Mouse (Mus musculus) midbrain, embryonic 13.5 days (tissue): Measurements from ENCODE around the gene Mad1l1. TPM values are rescaled to one million over a fixed set of nuclear protein-coding genes. Genes with fewer than 3 reads are reported as not detected.

Experiments
- ATAC-seq: fragments of 200-750 bp; cut with Nextera tagmentation; 2 replicates; pipeline ENCODE4 v1.8.0; 2017; ENCODE audit warnings: mild to moderate bottlenecking, moderate TSS enrichment, moderate library complexity
- H3K27ac ChIP-seq: fragments of 300-500 bp; sonication (generic); 2 replicates; pipeline ENCODE4 v1.5.1; 2015; ENCODE audit warnings: inconsistent platforms, mild to moderate bottlenecking, moderate library complexity
- H3K27me3 ChIP-seq: fragments of 300-500 bp; sonication (generic); 2 replicates; pipeline ENCODE4 v1.6.1; 2015; ENCODE audit warnings: mild to moderate bottlenecking, inconsistent platforms
- H3K36me3 ChIP-seq: fragments of 300-500 bp; sonication (generic); 2 replicates; pipeline ENCODE4 v1.6.1; 2015; ENCODE audit warnings: mild to moderate bottlenecking, inconsistent platforms
- H3K4me1 ChIP-seq: fragments of 300-500 bp; sonication (generic); replicated peaks from 2 replicates; pipeline ENCODE4 v1.6.1; 2015; ENCODE audit warnings: inconsistent platforms
- H3K4me2 ChIP-seq: fragments of 300-500 bp; sonication (generic); replicated peaks from 2 replicates; pipeline ENCODE4 v1.6.1; 2015; ENCODE audit warnings: moderate library complexity, mild to moderate bottlenecking, inconsistent platforms
- H3K4me3 ChIP-seq: fragments of 300-500 bp; sonication (generic); replicated peaks from 2 replicates; pipeline ENCODE4 v1.5.1; 2015; ENCODE audit warnings: mild to moderate bottlenecking, inconsistent platforms
- H3K9ac ChIP-seq: fragments of 300-500 bp; sonication (generic); replicated peaks from 2 replicates; pipeline ENCODE4 v1.6.1; 2015; ENCODE audit warnings: mild to moderate bottlenecking, inconsistent platforms
- H3K9me3 ChIP-seq: fragments of 300-500 bp; sonication (generic); 2 replicates; pipeline ENCODE4 v1.6.1; 2016; ENCODE audit warnings: mild to moderate bottlenecking, inconsistent platforms
- WGBS: fragments of 180-500 bp; shearing (Covaris S2); methylation state at CpG from one replicate; pipeline ENCODE4 v1.1.7; 2015; 5-methylcytosine and 5-hydroxymethylcytosine counted together
- polyA plus RNA-seq: library from polyadenylated mRNA; unstranded; fragments of >200 nt; fragmentation: Nextera tagmentation; extraction: Ambion mirVana; gene quantifications from 2 replicates; pipeline ENCODE4 v1.2.1, GENCODE M21; 2015

The Mad1l1 gene
- polyA plus RNA-seq, 1 experiment from 2014 or later, result 39.7 TPM

DNA sequence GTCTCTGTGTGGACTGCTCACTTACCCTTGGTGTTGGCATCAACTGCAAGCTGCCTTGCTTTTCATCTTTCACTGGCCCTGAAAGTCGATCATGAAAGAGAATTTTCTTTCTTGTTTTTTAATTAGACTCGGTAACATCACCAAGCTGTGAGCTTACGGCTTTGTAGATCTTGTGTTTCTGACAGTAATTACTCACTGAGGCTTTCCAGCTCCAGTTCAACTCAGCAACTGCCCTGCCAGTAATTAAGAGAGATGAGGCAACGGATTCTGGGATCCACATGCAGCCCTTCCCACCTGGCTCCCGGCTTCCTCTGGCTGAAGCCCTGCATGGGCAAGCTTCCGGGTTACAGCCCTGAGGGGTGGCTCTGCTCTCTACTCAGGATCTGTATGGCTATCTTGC lies 298.5 kb downstream of the Mad1l1 start:
- no peak overlapping the region for H3K9ac ChIP-seq
- H3K27me3 ChIP-seq, result no peaks in the 10 kb centered on the region
- peaks cover 27% of the 10 kb centered on the region for H3K4me1 ChIP-seq
- H3K9me3 ChIP-seq, result no peaks in the 10 kb centered on the region
- 80% methylated on average over 6 of the region's 6 CpGs for WGBS
- ATAC-seq, result no peak
- H3K27ac ChIP-seq, result no peak overlapping the region
- no peak overlapping the region for H3K4me2 ChIP-seq
- no peak overlapping the region for H3K4me3 ChIP-seq
- H3K36me3 ChIP-seq, result no peaks in the 10 kb centered on the region

GRCm38 (mm10) chr5:140021755-140022154 lies 299.6 kb downstream of the Mad1l1 start:
- Histone ChIP-seq H3K4me2 (no peak overlapping the region), H3K4me3 (no peak overlapping the region), H3K27ac (no peak overlapping the region), H3K36me3 (no peaks in the 10 kb centered on the region), H3K4me1 (peaks cover 27% of the 10 kb centered on the region), H3K9ac (no peak overlapping the region), H3K27me3 (no peaks in the 10 kb centered on the region), H3K9me3 (no peaks in the 10 kb centered on the region)
- 68% methylated on average over 10 of the region's 10 CpGs for WGBS
- ATAC-seq, result no peak

- Histone ChIP-seq H3K27me3 (no peaks in the 10 kb centered on the region), H3K27ac (no peak overlapping the region), H3K36me3 (no peaks in the 10 kb centered on the region), H3K4me3 (no peak overlapping the region), H3K9ac (no peak overlapping the region), H3K9me3 (no peaks in the 10 kb centered on the region), H3K4me2 (no peak overlapping the region), H3K4me1 (peaks cover 26% of the 10 kb centered on the region)
- no peak for ATAC-seq
- WGBS, result 96% methylated on average over 1 of the region's 1 CpGs
Measured at GRCm38 (mm10) chr5:140019616-140020015, 301.7 kb downstream of the Mad1l1 start.

- 82% methylated on average over 7 of the region's 7 CpGs for WGBS
- no peaks in the 10 kb centered on the region for H3K27me3 ChIP-seq
- H3K4me2 ChIP-seq, result no peak overlapping the region
- no peak overlapping the region for H3K4me3 ChIP-seq
- H3K27ac ChIP-seq, result no peak overlapping the region
- H3K4me1 ChIP-seq, result peaks cover 22% of the 10 kb centered on the region
- ATAC-seq, result no peak
- H3K9ac ChIP-seq, result no peak overlapping the region
- no peaks in the 10 kb centered on the region for H3K36me3 ChIP-seq
- no peaks in the 10 kb centered on the region for H3K9me3 ChIP-seq
Measured at GRCm38 (mm10) chr5:140018780-140019179, 302.6 kb downstream of the Mad1l1 start.

DNA sequence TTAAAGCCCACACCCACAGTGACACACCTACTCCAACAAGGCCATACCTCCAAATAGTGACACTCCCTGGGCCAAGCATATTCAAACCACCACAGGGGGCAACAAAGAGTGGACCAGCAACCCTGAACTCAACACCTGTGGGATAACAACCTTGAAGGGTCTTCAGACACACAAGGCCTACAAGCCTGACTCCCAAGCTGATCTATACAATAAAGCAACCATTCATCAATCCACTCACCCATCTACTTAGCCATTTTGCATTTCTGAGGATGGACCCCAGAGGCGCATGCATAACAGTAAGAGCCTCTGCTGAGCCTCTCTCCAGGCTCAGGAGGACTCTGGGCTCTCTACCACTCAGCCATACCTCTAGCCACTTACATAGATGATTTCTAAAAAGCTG lies 304.5 kb downstream of the Mad1l1 start:
- H3K4me2 ChIP-seq, result no peak overlapping the region
- H3K36me3 ChIP-seq, result no peaks in the 10 kb centered on the region
- H3K4me1 ChIP-seq, result peaks cover 14% of the 10 kb centered on the region
- H3K9me3 ChIP-seq, result no peaks in the 10 kb centered on the region
- 97% methylated on average over 1 of the region's 1 CpGs for WGBS
- H3K9ac ChIP-seq, result no peak overlapping the region
- no peak overlapping the region for H3K27ac ChIP-seq
- no peak for ATAC-seq
- H3K4me3 ChIP-seq, result no peak overlapping the region
- peaks cover 10% of the 10 kb centered on the region for H3K27me3 ChIP-seq

DNA sequence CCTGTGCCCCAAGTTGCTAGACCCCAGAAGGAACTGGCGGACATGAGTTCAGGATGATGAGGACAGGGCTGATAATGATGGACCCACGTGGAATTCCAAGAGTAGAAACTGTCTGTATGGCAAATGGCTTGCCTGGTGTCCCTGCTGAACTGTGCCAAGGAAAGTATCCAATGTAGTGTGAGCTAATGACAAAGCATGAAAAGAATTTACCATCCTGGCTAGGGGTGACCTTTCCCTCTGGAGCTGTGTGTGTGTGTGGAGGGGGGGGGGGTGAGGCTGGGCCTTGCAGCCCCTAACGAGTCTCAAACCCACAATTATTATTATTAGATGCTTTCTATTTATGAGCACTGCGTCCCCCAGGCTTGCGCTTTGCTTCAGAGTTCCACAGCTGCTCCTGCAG lies 307.7 kb downstream of the Mad1l1 start:
- H3K4me3 ChIP-seq, result no peak overlapping the region
- WGBS, result 80% methylated on average over 5 of the region's 5 CpGs
- no peak overlapping the region; the same call in 1 of the 2 replicates for H3K9ac ChIP-seq
- H3K9me3 ChIP-seq, result no peaks in the 10 kb centered on the region
- H3K27ac ChIP-seq, result no peak overlapping the region
- no peaks in the 10 kb centered on the region for H3K36me3 ChIP-seq
- no peak overlapping the region for H3K4me2 ChIP-seq
- peaks cover 35% of the 10 kb centered on the region for H3K27me3 ChIP-seq
- no peak for ATAC-seq
- H3K4me1 ChIP-seq, result peaks cover 14% of the 10 kb centered on the region

DNA sequence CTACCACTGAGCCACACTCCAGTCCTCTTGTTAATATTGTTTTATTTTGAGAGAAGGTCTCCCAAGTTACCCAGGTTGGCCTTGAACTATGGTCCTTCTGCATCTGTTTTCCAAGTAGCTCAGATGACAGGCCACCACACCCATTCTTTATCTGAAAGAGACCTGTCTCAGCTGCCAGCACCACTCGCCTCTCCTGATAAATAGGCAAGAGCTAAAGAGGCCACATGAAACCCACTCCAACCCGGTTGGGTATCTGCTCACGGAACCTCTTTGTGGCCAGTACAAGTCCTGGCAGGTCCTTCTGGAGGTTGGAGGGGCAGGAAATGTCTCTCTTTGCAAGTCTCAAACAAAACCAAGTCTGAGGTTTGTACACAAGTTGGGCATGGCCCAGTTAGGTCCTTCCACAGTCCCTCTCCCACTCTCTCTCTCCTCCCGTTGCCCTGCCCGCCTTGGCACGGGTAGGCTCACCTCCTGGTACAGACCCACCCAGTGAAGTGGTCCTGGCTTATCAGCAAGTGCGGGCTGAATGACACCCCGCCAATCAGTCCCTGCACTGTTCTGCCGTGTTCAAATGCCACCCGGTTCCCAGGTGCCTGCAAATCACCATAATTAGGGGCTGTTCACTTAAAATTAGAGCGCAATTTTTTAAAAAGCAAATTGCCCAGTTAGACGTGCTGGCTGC lies 308.9 kb downstream of the Mad1l1 start:
- no peak overlapping the region for H3K4me2 ChIP-seq
- H3K9me3 ChIP-seq, result no peaks in the 10 kb centered on the region
- H3K27ac ChIP-seq, result no peak overlapping the region
- H3K27me3 ChIP-seq, result peaks cover 36% of the 10 kb centered on the region
- no peaks in the 10 kb centered on the region for H3K36me3 ChIP-seq
- H3K4me3 ChIP-seq, result no peak overlapping the region
- peaks cover 27% of the 10 kb centered on the region for H3K4me1 ChIP-seq
- ATAC-seq, result no peak
- WGBS, result 92% methylated on average over 12 of the region's 12 CpGs
- no peak overlapping the region for H3K9ac ChIP-seq

GRCm38 (mm10) chr5:140010405-140010804 lies 310.9 kb downstream of the Mad1l1 start:
- ATAC-seq, result no peak
- Histone ChIP-seq H3K4me3 (no peak overlapping the region), H3K9ac (no peak overlapping the region), H3K27me3 (peaks cover 55% of the 10 kb centered on the region), H3K9me3 (no peaks in the 10 kb centered on the region), H3K4me2 (no peak overlapping the region), H3K4me1 (peaks cover 35% of the 10 kb centered on the region), H3K27ac (no peak overlapping the region), H3K36me3 (no peaks in the 10 kb centered on the region)
- WGBS, result 73% methylated on average over 3 of the region's 3 CpGs

DNA sequence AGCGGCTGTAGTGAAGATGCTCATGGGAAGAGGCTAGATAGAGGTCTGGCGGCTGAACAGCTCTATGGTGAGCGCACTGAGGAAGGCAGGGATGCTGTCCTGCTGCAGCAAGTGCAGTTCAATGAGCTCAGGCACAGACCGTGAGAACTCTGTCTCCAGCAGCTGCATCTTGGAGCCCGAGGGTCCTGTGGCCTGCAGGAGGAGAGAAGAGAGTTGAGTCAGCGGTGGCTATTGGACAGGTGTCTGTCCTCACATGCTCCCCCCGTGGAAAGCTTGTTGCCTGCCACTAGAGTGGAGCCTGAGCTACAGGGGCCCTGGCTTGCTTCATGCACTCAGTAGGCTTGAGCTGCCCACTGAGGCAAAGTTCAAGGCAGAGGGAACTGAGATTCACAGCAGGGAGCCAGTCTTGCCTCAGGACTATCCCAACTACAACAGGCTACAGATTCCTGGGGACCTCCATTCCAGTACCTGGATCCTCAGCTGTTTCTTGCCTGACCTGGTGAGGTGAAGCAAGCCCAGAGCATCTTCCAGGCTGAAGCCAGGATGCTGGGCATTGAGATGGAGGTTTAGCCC lies 312.2 kb downstream of the Mad1l1 start:
- no peak for ATAC-seq
- WGBS, result 78% methylated on average over 7 of the region's 7 CpGs

DNA sequence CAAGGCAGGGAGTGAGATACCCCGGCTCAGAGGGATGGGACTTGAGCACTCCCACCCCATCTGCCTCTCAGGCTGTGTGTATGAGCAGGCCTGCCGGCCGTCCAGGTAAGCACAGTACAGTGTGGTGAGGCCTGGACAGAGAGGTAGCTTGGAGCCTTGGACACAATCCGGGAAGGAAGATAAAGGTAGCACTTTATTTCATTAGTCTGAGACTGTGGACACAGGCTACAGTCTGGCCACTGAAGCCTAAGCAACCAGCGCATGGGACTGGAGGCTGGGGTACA lies 312.9 kb downstream of the Mad1l1 start:
- ATAC-seq, result peak; percentile 66

More for the DNA sequence above, 312.2 kb downstream of the Mad1l1 start:
- Histone ChIP-seq H3K4me3 (no peak overlapping the region), H3K27me3 (peaks cover 67% of the 10 kb centered on the region), H3K4me2 (no peak overlapping the region), H3K9ac (no peak overlapping the region), H3K9me3 (no peaks in the 10 kb centered on the region), H3K4me1 (peaks cover 35% of the 10 kb centered on the region), H3K27ac (no peak overlapping the region), H3K36me3 (no peaks in the 10 kb centered on the region)

DNA sequence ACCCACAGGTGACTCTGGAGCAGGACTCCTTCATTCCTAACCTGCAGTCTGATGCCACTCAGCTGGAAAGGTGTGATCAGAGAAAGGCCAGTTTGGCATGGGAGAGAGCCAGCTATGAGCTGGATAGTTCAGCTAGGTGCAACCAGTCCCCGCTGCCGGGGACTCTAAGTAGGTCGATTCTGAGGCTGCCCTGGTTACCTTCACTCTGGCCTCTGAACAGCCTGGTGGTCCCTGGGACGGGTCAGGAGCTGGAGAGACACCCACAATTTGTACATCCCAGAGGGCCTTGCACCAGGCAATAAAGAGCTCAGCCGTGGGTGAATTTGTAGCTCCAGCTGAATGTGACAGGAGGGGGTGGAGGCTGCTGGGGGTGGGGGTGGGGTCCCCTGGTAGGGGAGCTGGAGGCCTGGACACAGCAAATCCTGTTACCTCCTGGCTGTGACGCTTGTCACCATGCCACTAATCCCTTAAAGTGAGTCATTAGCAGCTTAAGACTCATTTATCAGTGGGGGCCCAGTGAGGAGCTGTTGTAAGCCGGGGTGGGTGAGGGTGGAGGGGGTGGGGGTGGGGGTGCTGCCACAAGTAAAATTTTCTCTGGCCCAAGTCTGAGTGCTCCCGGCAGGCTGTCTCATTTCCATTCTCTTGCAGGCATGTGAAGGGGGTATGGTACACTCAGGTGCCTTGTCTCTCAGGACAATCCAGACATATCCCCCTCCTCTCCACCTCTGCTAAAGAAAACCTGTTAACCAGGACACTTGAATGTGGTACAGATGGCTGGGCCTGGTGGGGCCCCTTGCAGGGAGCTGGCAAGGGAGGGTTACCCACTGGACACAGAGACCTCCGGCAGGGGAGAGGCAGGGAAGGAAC lies 313.5 kb downstream of the Mad1l1 start:
- H3K9ac ChIP-seq, result peak overlapping the region; percentile 39; the same call in 1 of the 2 replicates
- no peak overlapping the region for H3K4me2 ChIP-seq
- H3K4me3 ChIP-seq, result no peak overlapping the region
- ATAC-seq, result peak; percentile 76
- peaks cover 27% of the 10 kb centered on the region for H3K4me1 ChIP-seq
- H3K36me3 ChIP-seq, result no peaks in the 10 kb centered on the region
- H3K27ac ChIP-seq, result no peak overlapping the region
- WGBS, result 15% methylated on average over 9 of the region's 9 CpGs
- no peaks in the 10 kb centered on the region for H3K9me3 ChIP-seq
- H3K27me3 ChIP-seq, result peaks cover 72% of the 10 kb centered on the region

More for the DNA sequence above, 312.9 kb downstream of the Mad1l1 start:
- Histone ChIP-seq H3K9me3 (no peaks in the 10 kb centered on the region), H3K9ac (peak overlapping the region; percentile 39; the same call in 1 of the 2 replicates), H3K27me3 (peaks cover 71% of the 10 kb centered on the region), H3K4me1 (peaks cover 28% of the 10 kb centered on the region), H3K4me2 (no peak overlapping the region), H3K4me3 (no peak overlapping the region), H3K27ac (no peak overlapping the region), H3K36me3 (no peaks in the 10 kb centered on the region)
- 47% methylated on average over 5 of the region's 5 CpGs for WGBS

DNA sequence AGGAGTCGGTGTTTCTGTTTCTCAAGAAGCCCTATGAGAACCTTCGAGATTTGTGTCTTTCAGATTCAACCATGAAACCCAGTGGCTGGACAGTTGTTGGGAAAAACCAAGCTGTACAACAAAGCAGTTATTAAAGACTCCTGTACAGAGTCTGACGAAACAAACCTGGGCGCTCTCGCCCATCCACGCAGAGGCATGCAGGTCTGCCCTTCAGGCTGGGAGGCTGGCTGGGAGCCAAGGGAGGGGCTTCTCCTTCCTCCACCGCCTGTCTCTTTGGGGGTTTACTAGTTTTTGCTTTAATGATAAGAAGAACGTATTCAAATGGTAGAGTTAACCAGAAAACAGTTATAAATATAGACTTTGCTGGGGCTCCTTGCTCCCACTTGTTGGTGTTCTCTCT lies 314.5 kb downstream of the Mad1l1 start:
- no peak overlapping the region for H3K4me2 ChIP-seq
- peaks cover 68% of the 10 kb centered on the region for H3K27me3 ChIP-seq
- no peaks in the 10 kb centered on the region for H3K36me3 ChIP-seq
- no peak for ATAC-seq
- WGBS, result 65% methylated on average over 8 of the region's 8 CpGs
- no peak overlapping the region for H3K9ac ChIP-seq
- H3K9me3 ChIP-seq, result no peaks in the 10 kb centered on the region
- H3K27ac ChIP-seq, result no peak overlapping the region
- no peak overlapping the region for H3K4me3 ChIP-seq
- H3K4me1 ChIP-seq, result peaks cover 32% of the 10 kb centered on the region
